Mouse (Mus musculus) spleen, postnatal 36 days (tissue): Measurements from ENCODE around the gene Tdpoz5.
"Not testable (repeated sequence)": the region's sequence is repeated elsewhere in the genome, so short reads cannot be mapped to it uniquely, and the experiment has no call there.

Source experiments
- DNase-seq, 2 experiments: peaks; one replicate each; pipeline ENCODE4 v3.0.0; 2022; ENCODE audit warnings: low spot score in 2 of 2, mixed read lengths in 1 of 2

The Tdpoz5 gene

DNA sequence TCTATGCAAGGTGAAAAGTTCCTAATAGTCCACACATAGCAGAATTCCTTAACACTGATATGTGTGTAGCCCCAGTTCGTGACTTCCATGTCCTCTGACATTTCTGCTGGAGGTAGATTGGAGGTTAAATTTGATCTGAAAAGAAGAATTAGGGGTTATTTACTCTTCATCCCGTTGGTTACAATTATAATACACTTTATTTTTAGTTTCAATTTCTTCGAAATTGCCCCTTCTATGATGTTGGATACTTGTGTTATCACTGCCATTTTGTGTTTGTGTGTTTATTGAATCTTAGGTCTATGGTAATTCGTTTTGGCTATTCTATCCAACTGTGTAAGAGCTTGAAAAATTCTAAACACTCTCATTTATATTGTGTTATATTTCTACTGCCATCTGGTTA is at the start of gene Tdpoz5:
Gene Tdpoz5 (minus strand): TSS at position 101 of the 400 bp plus-strand sequence.
- DNase-seq, result not testable (repeated sequence)

DNA sequence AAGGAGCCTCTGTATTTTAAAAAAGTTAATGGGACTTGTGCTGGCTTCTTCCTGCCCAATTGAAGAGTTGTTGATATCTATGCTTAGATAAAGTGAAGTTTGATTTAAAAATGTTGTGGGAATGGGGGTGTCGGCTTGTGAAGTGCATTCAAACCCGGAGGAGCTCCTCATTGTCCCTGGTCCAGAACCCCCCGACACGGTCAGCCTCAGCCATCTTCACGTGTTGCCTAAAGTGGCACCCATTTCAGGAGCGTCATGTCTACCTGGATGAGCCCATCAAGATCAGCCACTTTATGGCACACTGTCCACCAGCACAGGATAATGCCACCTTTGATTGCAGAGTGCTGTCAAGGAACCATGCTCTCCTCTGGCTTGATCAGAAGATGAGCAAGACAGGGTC is 7.8 kb upstream of the Tdpoz5 start:
- not testable (repeated sequence) for DNase-seq

DNA sequence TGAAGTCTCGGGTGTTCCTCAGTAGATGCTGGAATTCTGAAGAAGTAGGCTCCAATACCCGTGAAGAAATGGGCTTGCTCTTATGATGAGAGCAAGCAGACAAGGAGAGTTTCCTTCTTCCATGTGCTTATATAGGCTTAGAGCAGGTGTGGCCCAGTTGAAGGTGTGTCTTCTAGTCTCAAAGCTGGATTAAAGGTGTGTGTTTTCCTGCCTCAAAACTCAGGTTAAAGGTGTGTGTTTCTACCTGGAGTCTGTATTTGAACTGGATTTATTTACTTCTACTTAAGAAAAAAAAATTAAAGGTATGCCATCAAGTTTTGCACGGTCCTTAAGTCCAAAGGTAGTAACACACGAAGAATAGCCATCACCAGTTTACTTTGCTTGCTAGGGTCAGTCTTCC is 17.7 kb downstream of the Tdpoz5 start, which contains the start of gene Gm9117:
Gene Gm9117 (minus strand): TSS at position 101 of the 400 bp plus-strand sequence.
- DNase-seq, result not testable (repeated sequence)

DNA sequence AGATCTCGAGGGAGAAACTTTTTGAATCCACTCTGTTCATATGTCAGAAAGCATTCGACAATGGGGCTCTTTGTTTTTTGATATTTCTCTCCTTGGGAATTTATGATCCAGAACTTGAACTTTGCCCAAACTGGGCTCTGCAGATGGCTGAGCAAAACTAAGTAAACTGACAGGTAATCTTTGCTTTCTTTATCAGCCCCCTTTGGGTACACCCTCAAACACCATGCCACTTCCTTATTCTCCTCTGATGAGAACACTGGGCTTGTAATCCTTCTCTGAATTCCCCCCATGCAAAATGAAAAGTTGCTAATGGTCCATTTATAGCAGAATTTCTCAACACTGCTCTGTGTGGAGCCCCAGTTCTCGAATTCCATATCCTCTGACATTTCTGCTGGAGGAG is 22.7 kb downstream of the Tdpoz5 start:
- DNase-seq, result not testable (repeated sequence)
